Mouse (Mus musculus): ENCODE data around the gene Vsig10.
"Not testable (repeated sequence)": the region's sequence is repeated elsewhere in the genome, so short reads cannot be mapped to it uniquely, and the experiment has no call there.

Vsig10 gene

GRCm38 (mm10) chr5:117304947-117305346 is 13.9 kb upstream of the Vsig10 start:
- peak; percentile 87 for DNase-seq

GRCm38 (mm10) chr5:117305754-117306153 is 13.1 kb upstream of the Vsig10 start:
- DNase-seq, result no peak

- DNase-seq, result no peak
Measured at GRCm38 (mm10) chr5:117306826-117307225, 12.1 kb upstream of the Vsig10 start.

- peak; percentile 73 for DNase-seq
Measured at GRCm38 (mm10) chr5:117307699-117308098, 11.2 kb upstream of the Vsig10 start.

- DNase-seq, result no peak
Measured at GRCm38 (mm10) chr5:117313420-117313819, 5.5 kb upstream of the Vsig10 start.

- DNase-seq, result no peak
Measured at GRCm38 (mm10) chr5:117313909-117314308, 5.0 kb upstream of the Vsig10 start.

- DNase-seq, result no peak
Measured at GRCm38 (mm10) chr5:117314587-117315428, 4.1 kb upstream of the Vsig10 start.

GRCm38 (mm10) chr5:117323751-117324150 is 4.9 kb downstream of the Vsig10 start:
- DNase-seq, result no peak

- no peak for DNase-seq
Measured at GRCm38 (mm10) chr5:117326408-117326807, 7.5 kb downstream of the Vsig10 start.

- DNase-seq, result no peak
Measured at GRCm38 (mm10) chr5:117330457-117330856, 11.6 kb downstream of the Vsig10 start.

- no peak for DNase-seq
Measured at GRCm38 (mm10) chr5:117337999-117338398, 19.1 kb downstream of the Vsig10 start.

GRCm38 (mm10) chr5:117338503-117338902 is 19.6 kb downstream of the Vsig10 start:
- DNase-seq, result no peak

GRCm38 (mm10) chr5:117340081-117340480 is 21.2 kb downstream of the Vsig10 start:
- no peak for DNase-seq

- DNase-seq, result no peak
Measured at GRCm38 (mm10) chr5:117341896-117342295, 23.0 kb downstream of the Vsig10 start.

- not testable (repeated sequence) for DNase-seq
Measured at GRCm38 (mm10) chr5:117344496-117344895, 25.6 kb downstream of the Vsig10 start.

GRCm38 (mm10) chr5:117345432-117345976 is 26.6 kb downstream of the Vsig10 start:
- DNase-seq, result no peak

- DNase-seq, result no peak
Measured at GRCm38 (mm10) chr5:117346281-117346680, 27.4 kb downstream of the Vsig10 start.

GRCm38 (mm10) chr5:117347011-117347410 is 28.1 kb downstream of the Vsig10 start:
- no peak for DNase-seq

- no peak for DNase-seq
Measured at GRCm38 (mm10) chr5:117347838-117348237, 29.0 kb downstream of the Vsig10 start.

GRCm38 (mm10) chr5:117348279-117348678 is 29.4 kb downstream of the Vsig10 start:
- DNase-seq, result peak; percentile 65

GRCm38 (mm10) chr5:117354121-117354520 is 35.2 kb downstream of the Vsig10 start:
- no peak for DNase-seq

GRCm38 (mm10) chr5:117355648-117356303 is 36.9 kb downstream of the Vsig10 start:
- no peak for DNase-seq

- peak; percentile 53 for DNase-seq
Measured at GRCm38 (mm10) chr5:117356365-117357128, 37.7 kb downstream of the Vsig10 start.
